Mouse (Mus musculus) thymus, adult 2 months (tissue): ENCODE data around the gene Disp1.

ENCODE experiments used
- CTCF ChIP-seq: fragments of 200-500 bp; IDR thresholded peaks from 2 replicates; pipeline ENCODE4 v1.5.1; 2012; ENCODE audit warnings: mild to moderate bottlenecking, control low read depth, low read length, moderate library complexity, borderline replicate concordance; ENCODE audit not compliant: control insufficient read depth, poor library complexity, insufficient read depth; ENCODE audit errors: extremely low read depth
- POLR2A ChIP-seq: fragments of 200-500 bp; IDR thresholded peaks from 2 replicates; pipeline ENCODE4 v1.6.1; 2012; ENCODE audit warnings: mild to moderate bottlenecking, low read length, control low read depth, moderate library complexity; ENCODE audit not compliant: control insufficient read depth, poor library complexity, insufficient read depth; ENCODE audit errors: extremely low read depth

DNA sequence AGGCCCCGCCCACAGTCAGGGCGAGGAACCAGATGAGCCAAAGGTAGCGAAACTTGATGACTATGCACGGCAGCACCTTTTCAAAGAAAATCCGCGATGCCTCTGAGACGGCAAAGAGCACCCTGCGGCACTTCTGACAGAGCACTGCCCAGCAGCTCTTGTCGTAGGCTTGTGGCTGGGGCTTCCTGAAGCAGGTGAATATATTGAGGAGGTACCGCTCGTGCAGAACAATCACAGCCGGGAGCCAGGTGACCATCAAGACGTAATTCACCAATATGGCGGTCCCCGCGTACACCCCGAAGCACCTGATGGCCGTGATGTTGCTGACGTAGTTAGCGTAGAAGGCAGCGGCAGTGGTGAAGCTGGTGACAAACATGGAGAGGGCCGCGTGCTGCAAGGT lies 132.7 kb downstream of the Disp1 start:
- TF ChIP-seq CTCF (no peak), POLR2A (no peak)
